Comparison of ENCODE assay signal across 8 mouse cellular contexts in genomic region chr3:96696766-96697732, GRCm38 (mm10). TPM values are rescaled to one million over a fixed set of nuclear protein-coding genes. Genes with fewer than 3 reads are reported as not detected.
DNase-seq lines count a peak whose midpoint lies in the region; ATAC-seq and TF ChIP-seq lines count a peak whose summit lies in the region.

No protein-coding gene starts in this region.

- H3K36me3 ChIP-seq in forebrain, embryonic 14.5 days (ENCODE audit: control insufficient read depth, insufficient read depth, low read length) = peaks cover 22% of the 10 kb centered on the region
- peaks cover 13% of the 10 kb centered on the region for H3K36me3 ChIP-seq in liver, postnatal 0 days (replicated peaks; ENCODE audit: insufficient read depth, low read length)
- H3K36me3 ChIP-seq in neural tube, embryonic 13.5 days = peaks cover 13% of the 10 kb centered on the region

- WGBS in forebrain, embryonic 14.5 days = 1% methylated on average over 74 of the region's 85 CpGs
- under 1% methylated on average over 73 of the region's 85 CpGs for WGBS in liver, postnatal 0 days (ENCODE audit: insufficient replicate concordance)
- 1% methylated on average over 84 of the region's 85 CpGs for WGBS in neural tube, embryonic 13.5 days

- no peak for TF ChIP-seq CTCF in liver, postnatal 0 days (IDR thresholded peaks at IDR 0.05; ENCODE audit: low read depth)

- peak overlapping the region; percentile 79 for H3K9ac ChIP-seq in forebrain, embryonic 14.5 days (ENCODE audit: low read length)
- peak overlapping the region; percentile 83 for H3K9ac ChIP-seq in liver, postnatal 0 days (replicated peaks)
- H3K9ac ChIP-seq in neural tube, embryonic 13.5 days = peak overlapping the region; percentile 90

- TF ChIP-seq EP300 in liver, postnatal 0 days (IDR thresholded peaks at IDR 0.05; ENCODE audit: low read depth) = no peak

- H3K27me3 ChIP-seq in forebrain, embryonic 14.5 days (replicated peaks; ENCODE audit: control insufficient read depth, insufficient read depth, low read length) = no peaks in the 10 kb centered on the region
- no peaks in the 10 kb centered on the region for H3K27me3 ChIP-seq in liver, postnatal 0 days (ENCODE audit: insufficient read depth, low read length)
- H3K27me3 ChIP-seq in neural tube, embryonic 13.5 days = no peaks in the 10 kb centered on the region

- peak; percentile 91 for ATAC-seq in forebrain, embryonic 14.5 days
- peak; percentile 95 for ATAC-seq in liver, postnatal 0 days
- ATAC-seq in neural tube, embryonic 13.5 days (ENCODE audit: low read depth) = peak; percentile 94

- peaks cover 7% of the 10 kb centered on the region for H3K4me1 ChIP-seq in forebrain, embryonic 14.5 days (ENCODE audit: control insufficient read depth, insufficient read depth, low read length)
- peaks cover 12% of the 10 kb centered on the region for H3K4me1 ChIP-seq in liver, postnatal 0 days (ENCODE audit: insufficient read depth)
- peaks cover 28% of the 10 kb centered on the region for H3K4me1 ChIP-seq in neural tube, embryonic 13.5 days (replicated peaks)

- H3K4me2 ChIP-seq in forebrain, embryonic 14.5 days (ENCODE audit: low read length) = peak overlapping the region; percentile 72
- H3K4me2 ChIP-seq in liver, postnatal 0 days (ENCODE audit: low read depth, low read length) = peak overlapping the region; percentile 96
- peak overlapping the region; percentile 76 for H3K4me2 ChIP-seq in neural tube, embryonic 13.5 days

- H3K4me3 ChIP-seq in forebrain, embryonic 14.5 days (ENCODE audit: low read depth, low read length) = peak overlapping the region; percentile 82
- H3K4me3 ChIP-seq in liver, postnatal 0 days (ENCODE audit: low read depth, low read length) = peak overlapping the region; percentile 98
- peak overlapping the region; percentile 77 for H3K4me3 ChIP-seq in neural tube, embryonic 13.5 days

- peak; percentile 88 for DNase-seq in ES-CJ7 (ENCODE audit: low read depth, low spot score)
- DNase-seq in cerebellum, adult 11 months = peak; percentile 82
- DNase-seq in forebrain, embryonic 14.5 days (ENCODE audit: low spot score) = peak; percentile 87
- peak; percentile 94 to 96 for DNase-seq in heart, postnatal 14 days
- peak; percentile 85 for DNase-seq in layer of hippocampus, adult 11-12 months (ENCODE audit: low spot score)
- DNase-seq in liver, postnatal 0 days = peak; percentile 92
- DNase-seq in telencephalon, adult 2 months (ENCODE audit: low read depth, low spot score) = peak; percentile 55

- intact Hi-C loops in heart, postnatal 14 days (cut with DNase I) = no loop called here

- H3K27ac ChIP-seq in forebrain, embryonic 14.5 days (ENCODE audit: low read depth, low read length) = peak overlapping the region; percentile 91
- H3K27ac ChIP-seq in liver, postnatal 0 days (ENCODE audit: low read depth) = peak overlapping the region; percentile 86
- H3K27ac ChIP-seq in neural tube, embryonic 13.5 days (replicated peaks) = peak overlapping the region; percentile 93

- H3K9me3 ChIP-seq in forebrain, embryonic 14.5 days (replicated peaks; ENCODE audit: control insufficient read depth, low read length) = no peaks in the 10 kb centered on the region
- no peaks in the 10 kb centered on the region for H3K9me3 ChIP-seq in liver, postnatal 0 days (ENCODE audit: low read length)
- no peaks in the 10 kb centered on the region for H3K9me3 ChIP-seq in neural tube, embryonic 13.5 days

RNA-seq across cellular contexts. Expression of gene Pias3, which starts 0.9 kb away (rescaled TPM):
- polyA plus RNA-seq in forebrain, embryonic 14.5 days (2014; fragmentation: Nextera tagmentation; extraction: Ambion mirVana) = 14.8 and 21.3 TPM in 2 replicates
- total RNA-seq in heart, postnatal 14 days (2021) = 10 to 100 TPM; 18.1 to 22.1 TPM
- polyA plus RNA-seq in liver, postnatal 0 days (2015; fragmentation: Nextera tagmentation; extraction: Ambion mirVana) = 4.6 and 5.2 TPM in 2 replicates
- 31.2 and 34.6 TPM in 2 replicates for polyA plus RNA-seq in neural tube, embryonic 13.5 days (2015; fragmentation: Nextera tagmentation; extraction: Ambion mirVana)

RNA-seq across cellular contexts. Expression of gene Nudt17, which starts 11.3 kb away (rescaled TPM):
- 7.3 and 7.5 TPM in 2 replicates for polyA plus RNA-seq in forebrain, embryonic 14.5 days (2014; fragmentation: Nextera tagmentation; extraction: Ambion mirVana)
- 1 to 10 TPM; 2.1 to 2.2 TPM for total RNA-seq in heart, postnatal 14 days (2021)
- 0.29 and 0.38 TPM in 2 replicates for polyA plus RNA-seq in liver, postnatal 0 days (2015; fragmentation: Nextera tagmentation; extraction: Ambion mirVana)
- polyA plus RNA-seq in neural tube, embryonic 13.5 days (2015; fragmentation: Nextera tagmentation; extraction: Ambion mirVana) = 16.2 and 17.2 TPM in 2 replicates

RNA-seq across cellular contexts. Expression of gene Ankrd35, which starts 27.1 kb away (rescaled TPM):
- 1.1 and 1.9 TPM in 2 replicates for polyA plus RNA-seq in forebrain, embryonic 14.5 days (2014; fragmentation: Nextera tagmentation; extraction: Ambion mirVana)
- under 1 TPM; 0.84 to 0.93 TPM for total RNA-seq in heart, postnatal 14 days (2021)
- polyA plus RNA-seq in liver, postnatal 0 days (2015; fragmentation: Nextera tagmentation; extraction: Ambion mirVana) = 0.37 and 0.45 TPM in 2 replicates
- polyA plus RNA-seq in neural tube, embryonic 13.5 days (2015; fragmentation: Nextera tagmentation; extraction: Ambion mirVana) = 0.46 and 0.72 TPM in 2 replicates

RNA-seq across cellular contexts. Expression of gene Polr3c, which starts 30.4 kb away (rescaled TPM):
- 27.8 and 28.9 TPM in 2 replicates for polyA plus RNA-seq in forebrain, embryonic 14.5 days (2014; fragmentation: Nextera tagmentation; extraction: Ambion mirVana)
- 10 to 100 TPM; 21.8 to 24.3 TPM for total RNA-seq in heart, postnatal 14 days (2021)
- polyA plus RNA-seq in liver, postnatal 0 days (2015; fragmentation: Nextera tagmentation; extraction: Ambion mirVana) = 10.4 and 11.6 TPM in 2 replicates
- polyA plus RNA-seq in neural tube, embryonic 13.5 days (2015; fragmentation: Nextera tagmentation; extraction: Ambion mirVana) = 31.7 and 38.0 TPM in 2 replicates

RNA-seq across cellular contexts. Expression of gene Rnf115, which starts 30.4 kb away (rescaled TPM):
- 69.7 and 70.8 TPM in 2 replicates for polyA plus RNA-seq in forebrain, embryonic 14.5 days (2014; fragmentation: Nextera tagmentation; extraction: Ambion mirVana)
- total RNA-seq in heart, postnatal 14 days (2021) = 10 to 100 TPM; 20.7 to 23.2 TPM
- polyA plus RNA-seq in liver, postnatal 0 days (2015; fragmentation: Nextera tagmentation; extraction: Ambion mirVana) = 28.6 and 29.7 TPM in 2 replicates
- polyA plus RNA-seq in neural tube, embryonic 13.5 days (2015; fragmentation: Nextera tagmentation; extraction: Ambion mirVana) = 76.6 and 79.9 TPM in 2 replicates

Comparison
In these comparisons a context has a peak if more than half of its experiments do, and no peak if none do; other contexts are left out.
1. Peak in every context shown above with its lines: DNase-seq, ATAC-seq, H3K4me3 ChIP-seq and H3K27ac ChIP-seq.